Mouse (Mus musculus) ovary, postnatal 10 days (tissue): ENCODE data around the gene Slc4a1.

Experiments
- DNase-seq: peaks from one replicate; pipeline ENCODE4 v3.0.0; 2022; ENCODE audit warnings: low spot score

The Slc4a1 gene

DNA sequence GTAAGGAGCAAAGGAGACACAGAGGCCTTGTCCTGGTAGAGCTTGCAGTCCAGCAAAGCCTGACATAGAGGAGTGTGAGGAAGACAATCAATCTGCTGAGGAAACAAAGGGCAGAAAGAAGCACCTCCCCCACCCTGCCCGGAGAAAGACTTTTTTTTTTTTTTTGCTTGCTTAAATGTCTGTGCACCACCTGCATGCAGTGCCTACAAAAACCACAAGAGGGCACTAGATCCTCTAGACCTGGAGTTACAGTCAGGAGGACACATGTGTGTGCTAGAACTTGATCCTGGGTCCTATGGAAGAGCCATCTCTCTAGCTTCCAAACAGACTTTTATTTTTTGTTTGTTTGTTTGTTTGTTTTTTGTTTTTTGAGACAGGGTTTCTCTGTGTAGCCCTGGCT is 66.2 kb downstream of the Slc4a1 start:
- no peak for DNase-seq
